Mouse (Mus musculus): Measurements from ENCODE around the gene Dnaaf5. TPM values are rescaled to one million over a fixed set of nuclear protein-coding genes. Genes with fewer than 3 reads are reported as not detected.

Gene Dnaaf5
- polyA plus RNA-seq, 1 experiment from 2014 or later, result 6.6 TPM

DNA sequence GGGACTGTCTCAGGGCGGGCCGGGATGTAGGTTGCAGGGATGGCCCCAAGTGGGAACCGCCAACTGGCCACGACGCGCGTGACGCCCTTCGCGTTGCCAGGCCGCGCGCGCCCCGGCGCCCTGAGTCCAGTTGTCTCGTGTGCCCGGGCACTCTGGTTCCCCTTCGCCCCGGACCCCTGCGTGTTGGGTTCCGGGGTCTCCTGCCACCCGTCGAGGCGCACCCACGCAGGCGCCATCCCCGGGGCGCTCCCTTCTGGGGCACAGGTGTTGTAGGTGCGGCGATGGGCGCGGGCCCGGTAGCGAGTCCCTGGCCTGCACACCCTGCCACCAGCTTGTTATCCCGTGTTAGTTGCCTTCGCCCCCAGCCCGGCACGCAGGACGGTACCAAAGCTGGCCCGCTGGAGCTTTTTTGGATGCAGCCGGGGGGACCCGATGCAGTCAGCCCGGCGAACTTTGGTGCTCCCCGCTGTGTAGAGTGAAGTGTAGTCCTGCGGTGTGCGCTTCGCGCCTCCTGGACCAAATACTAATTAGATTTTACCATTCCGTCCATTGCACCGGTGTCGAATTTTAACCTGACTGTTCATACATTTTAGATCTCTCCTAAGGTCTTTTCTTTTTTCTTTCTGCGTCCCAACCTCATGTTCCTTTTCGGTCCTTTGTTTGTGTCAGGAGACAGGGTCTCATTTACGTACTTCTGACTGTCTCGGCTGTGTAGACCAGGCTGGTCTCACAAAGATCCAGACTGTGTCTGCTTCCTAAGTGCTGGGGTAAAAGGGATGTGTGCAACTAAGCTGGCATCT, 50.9 kb downstream of the Dnaaf5 start:
- peak; percentile 28 for ATAC-seq (ENCODE audit: borderline replicate concordance, extremely low read depth, low FRiP score, low TSS enrichment)
- peak overlapping the region; percentile 93 for H3K4me3 ChIP-seq
- H3K27ac ChIP-seq, result peak overlapping the region; percentile 64; the same call in 1 of the 2 replicates
- no peaks in the 10 kb centered on the region for H3K27me3 ChIP-seq
- under 1% methylated on average over 57 of the region's 57 CpGs for WGBS
- H3K9me3 ChIP-seq, result no peaks in the 10 kb centered on the region
- peak overlapping the region; percentile 95 for H3K4me2 ChIP-seq
- H3K9ac ChIP-seq, result peak overlapping the region; percentile 86
- no peaks in the 10 kb centered on the region for H3K36me3 ChIP-seq
- peaks cover 25% of the 10 kb centered on the region for H3K4me1 ChIP-seq

DNA sequence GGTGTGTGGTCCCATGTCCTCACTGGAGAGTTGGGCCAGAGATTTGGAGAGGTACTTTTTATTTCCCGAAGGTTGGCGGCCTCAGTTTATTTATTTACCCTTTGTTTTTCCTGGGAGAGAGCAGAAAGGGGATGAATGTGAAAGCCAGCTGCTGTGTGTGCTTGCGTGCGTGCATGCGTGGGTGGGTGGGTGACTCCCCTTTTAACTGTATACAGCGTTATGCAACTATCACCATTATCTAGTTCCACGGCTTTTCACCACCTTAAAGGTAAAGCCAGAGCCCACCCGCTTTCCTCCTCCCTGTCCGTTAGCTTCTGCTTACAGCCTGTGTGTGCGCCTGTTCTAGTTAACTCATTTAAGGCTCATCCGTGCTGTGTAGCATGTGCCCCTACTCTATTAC, 52.1 kb downstream of the Dnaaf5 start:
- Histone ChIP-seq H3K36me3 (no peaks in the 10 kb centered on the region), H3K27ac (no peak overlapping the region), H3K4me3 (peak overlapping the region; percentile 93; the same call in 1 of the 2 replicates), H3K9me3 (no peaks in the 10 kb centered on the region), H3K27me3 (no peaks in the 10 kb centered on the region), H3K4me2 (peak overlapping the region; percentile 95), H3K4me1 (peaks cover 22% of the 10 kb centered on the region), H3K9ac (peak overlapping the region; percentile 86; the same call in 1 of the 2 replicates)
- no peak for ATAC-seq (ENCODE audit: borderline replicate concordance, extremely low read depth, low FRiP score, low TSS enrichment)
- 73% methylated on average over 11 of the region's 11 CpGs for whole genome bisulfite sequencing

DNA sequence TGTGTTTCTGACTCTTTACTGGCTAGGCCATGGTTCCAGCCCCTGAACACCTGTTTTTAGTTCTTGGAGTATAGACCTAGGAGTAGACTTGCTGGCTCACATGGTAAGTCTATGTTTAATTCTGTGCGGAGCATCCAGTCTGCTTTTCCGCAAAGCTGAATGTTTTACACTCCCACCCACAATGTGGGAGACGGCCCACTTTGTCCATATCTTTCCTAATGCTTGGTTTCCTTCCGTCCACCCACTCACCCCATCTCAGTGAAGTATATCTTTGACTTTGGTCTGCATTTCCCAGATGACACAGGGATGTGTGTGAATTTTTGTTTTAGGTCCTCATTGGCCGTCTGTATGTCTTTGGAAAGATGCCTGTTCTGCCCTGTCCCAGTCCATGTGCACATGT, 53.3 kb downstream of the Dnaaf5 start:
- 80% methylated on average over 5 of the region's 5 CpGs for WGBS
- no peaks in the 10 kb centered on the region for H3K9me3 ChIP-seq
- H3K27me3 ChIP-seq, result no peaks in the 10 kb centered on the region
- peaks cover 22% of the 10 kb centered on the region for H3K4me1 ChIP-seq
- no peaks in the 10 kb centered on the region for H3K36me3 ChIP-seq
- no peak overlapping the region for H3K9ac ChIP-seq
- no peak for ATAC-seq (ENCODE audit: borderline replicate concordance, extremely low read depth, low FRiP score, low TSS enrichment)
- no peak overlapping the region for H3K4me3 ChIP-seq
- no peak overlapping the region for H3K27ac ChIP-seq
- H3K4me2 ChIP-seq, result no peak overlapping the region

DNA sequence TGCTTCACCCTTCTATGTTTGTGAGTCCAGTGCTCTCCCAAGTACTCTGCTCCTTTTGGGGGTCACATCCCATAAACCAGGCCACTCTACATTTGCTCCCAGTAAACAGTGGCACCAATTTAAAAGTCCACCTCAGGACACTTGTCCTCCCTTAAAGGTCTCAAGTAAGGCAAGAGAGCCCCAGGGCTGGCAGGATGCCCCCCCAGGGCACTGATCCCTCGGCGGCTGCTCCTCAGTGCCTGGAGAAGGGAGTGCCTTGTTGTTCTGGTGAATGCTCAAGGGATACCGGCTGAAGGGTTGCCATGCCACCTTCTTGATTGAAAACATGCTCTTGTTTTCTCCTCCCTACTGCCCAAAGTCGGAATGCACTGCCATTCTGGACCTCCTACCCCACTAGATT, 56.1 kb downstream of the Dnaaf5 start:
- no peak for ATAC-seq (ENCODE audit: borderline replicate concordance, extremely low read depth, low FRiP score, low TSS enrichment)

DNA sequence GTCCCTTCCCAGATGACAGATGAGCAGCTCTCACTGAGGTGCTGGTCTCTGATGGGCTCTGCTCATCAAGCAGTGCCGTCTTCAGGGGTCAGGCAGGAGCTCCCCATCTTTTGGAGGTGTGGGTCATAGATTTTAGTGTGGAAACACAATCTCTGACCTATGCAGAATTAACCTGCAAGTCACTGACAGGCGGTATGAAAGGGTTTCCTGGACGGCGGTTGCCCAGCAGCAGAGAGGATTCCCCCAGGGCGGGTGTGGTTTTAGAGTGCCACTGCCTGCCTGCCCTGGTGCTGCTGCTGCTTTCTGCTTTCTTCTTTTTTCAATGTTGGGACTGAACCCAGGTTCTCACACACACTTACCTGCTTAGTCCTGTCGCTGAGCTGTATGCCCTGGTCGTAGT, 56.5 kb downstream of the Dnaaf5 start:
- WGBS, result 67% methylated on average over 7 of the region's 7 CpGs

More for the DNA sequence above, 56.1 kb downstream of the Dnaaf5 start:
- H3K9ac ChIP-seq, result no peak overlapping the region
- no peak overlapping the region for H3K4me3 ChIP-seq
- no peaks in the 10 kb centered on the region for H3K9me3 ChIP-seq
- no peak overlapping the region for H3K27ac ChIP-seq
- 72% methylated on average over 4 of the region's 4 CpGs for WGBS
- peaks cover 14% of the 10 kb centered on the region for H3K4me1 ChIP-seq
- peaks cover 7% of the 10 kb centered on the region for H3K36me3 ChIP-seq
- H3K4me2 ChIP-seq, result no peak overlapping the region
- no peaks in the 10 kb centered on the region for H3K27me3 ChIP-seq

DNA sequence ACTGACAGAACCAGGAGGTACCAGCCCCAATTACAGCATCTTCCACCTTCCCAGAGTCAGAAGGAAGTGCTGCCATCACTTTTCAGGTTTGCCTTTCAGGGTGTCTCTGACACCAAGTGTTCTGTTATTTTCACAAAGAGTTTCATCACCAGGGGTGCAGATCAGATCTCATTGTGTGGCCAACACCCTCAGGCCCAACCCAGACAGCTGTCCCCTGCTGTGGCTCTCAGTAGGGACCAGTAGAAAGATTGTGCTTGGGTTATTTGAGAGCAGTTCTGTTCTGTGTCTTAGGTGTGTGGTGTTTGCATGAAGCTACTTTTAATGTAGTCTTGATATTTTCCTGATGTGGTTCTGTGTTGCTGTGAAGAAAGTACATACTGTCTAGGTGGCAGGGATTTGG, 58.2 kb downstream of the Dnaaf5 start:
- Histone ChIP-seq H3K4me3 (no peak overlapping the region), H3K27me3 (no peaks in the 10 kb centered on the region), H3K27ac (no peak overlapping the region), H3K9ac (no peak overlapping the region), H3K4me1 (no peaks in the 10 kb centered on the region), H3K36me3 (peaks cover 7% of the 10 kb centered on the region), H3K4me2 (no peak overlapping the region), H3K9me3 (no peaks in the 10 kb centered on the region)
- no peak for ATAC-seq (ENCODE audit: borderline replicate concordance, extremely low read depth, low FRiP score, low TSS enrichment)

More for the DNA sequence above, 56.5 kb downstream of the Dnaaf5 start:
- Histone ChIP-seq H3K9me3 (no peaks in the 10 kb centered on the region), H3K4me1 (peaks cover 10% of the 10 kb centered on the region), H3K4me3 (no peak overlapping the region), H3K9ac (no peak overlapping the region), H3K4me2 (no peak overlapping the region), H3K27me3 (no peaks in the 10 kb centered on the region), H3K36me3 (peaks cover 7% of the 10 kb centered on the region), H3K27ac (no peak overlapping the region)
- no peak for ATAC-seq (ENCODE audit: borderline replicate concordance, extremely low read depth, low FRiP score, low TSS enrichment)

DNA sequence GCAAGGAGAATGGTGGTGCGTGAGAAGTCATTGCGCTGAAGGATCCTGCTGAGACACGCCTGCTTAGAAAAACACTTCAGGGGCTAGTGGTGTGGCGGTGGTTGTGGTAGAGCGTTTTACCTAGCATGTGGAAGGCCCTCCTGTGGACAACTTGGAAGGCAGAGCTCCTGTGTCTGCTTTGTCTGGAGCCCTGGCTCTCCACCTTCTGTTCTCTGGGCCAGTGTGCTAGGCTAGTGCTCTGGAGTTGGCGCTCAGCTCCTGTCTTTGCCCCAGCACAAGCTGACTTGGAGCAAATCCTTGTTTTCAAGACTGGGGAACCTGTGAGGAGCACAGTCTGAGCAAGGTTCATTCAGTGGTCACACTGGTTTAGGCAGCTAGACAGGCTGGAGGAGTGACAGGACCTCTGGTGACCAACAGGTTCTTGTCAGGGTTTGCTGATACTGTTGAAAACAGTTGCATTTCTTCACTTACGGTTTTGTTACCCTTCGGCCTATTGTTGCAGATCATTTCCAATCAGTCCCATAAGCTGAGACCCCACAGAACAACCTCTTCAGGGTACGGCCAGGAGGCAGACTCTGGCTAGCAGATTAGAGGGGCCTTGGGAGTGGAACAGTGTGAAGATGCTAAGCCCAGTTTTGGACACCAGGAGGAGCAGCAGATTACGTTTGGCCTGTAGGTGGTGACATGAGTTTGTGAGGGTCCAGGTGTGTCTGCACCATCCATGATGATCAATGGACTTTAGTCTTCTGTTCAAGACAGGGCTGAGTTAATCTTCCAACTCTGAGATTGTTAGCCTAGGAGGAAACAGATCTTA, 59.1 kb downstream of the Dnaaf5 start:
- no peak overlapping the region for H3K4me3 ChIP-seq
- no peak overlapping the region for H3K4me2 ChIP-seq
- H3K27ac ChIP-seq, result no peak overlapping the region
- no peaks in the 10 kb centered on the region for H3K9me3 ChIP-seq
- H3K4me1 ChIP-seq, result no peaks in the 10 kb centered on the region
- H3K9ac ChIP-seq, result no peak overlapping the region
- 81% methylated on average over 10 of the region's 10 CpGs for WGBS
- H3K36me3 ChIP-seq, result peaks cover 7% of the 10 kb centered on the region
- no peaks in the 10 kb centered on the region for H3K27me3 ChIP-seq
- ATAC-seq (ENCODE audit: borderline replicate concordance, extremely low read depth, low FRiP score, low TSS enrichment), result no peak

DNA sequence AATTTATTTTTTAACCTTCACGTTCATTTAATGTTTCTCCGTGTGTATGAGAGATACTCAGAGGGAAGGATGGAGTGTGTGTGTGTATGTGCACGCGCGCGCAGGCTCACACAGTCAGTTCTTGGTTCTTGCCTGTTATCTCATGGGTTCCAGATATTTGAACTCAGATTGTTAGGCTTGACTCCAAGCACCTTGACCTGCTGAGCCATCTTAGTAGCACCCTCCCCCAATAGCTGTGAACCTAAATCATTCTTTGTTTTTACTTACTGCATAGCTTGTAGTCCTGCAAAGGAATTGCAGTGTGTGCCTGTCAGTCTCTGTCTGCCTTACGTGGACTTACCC, 59.6 kb downstream of the Dnaaf5 start:
- no peak overlapping the region for H3K4me3 ChIP-seq
- no peak overlapping the region for H3K27ac ChIP-seq
- no peak overlapping the region for H3K4me2 ChIP-seq
- H3K36me3 ChIP-seq, result peaks cover 7% of the 10 kb centered on the region
- H3K9me3 ChIP-seq, result no peaks in the 10 kb centered on the region
- H3K4me1 ChIP-seq, result no peaks in the 10 kb centered on the region
- no peak for ATAC-seq (ENCODE audit: borderline replicate concordance, extremely low read depth, low FRiP score, low TSS enrichment)
- WGBS, result 92% methylated on average over 7 of the region's 7 CpGs
- no peak overlapping the region for H3K9ac ChIP-seq
- H3K27me3 ChIP-seq, result no peaks in the 10 kb centered on the region

DNA sequence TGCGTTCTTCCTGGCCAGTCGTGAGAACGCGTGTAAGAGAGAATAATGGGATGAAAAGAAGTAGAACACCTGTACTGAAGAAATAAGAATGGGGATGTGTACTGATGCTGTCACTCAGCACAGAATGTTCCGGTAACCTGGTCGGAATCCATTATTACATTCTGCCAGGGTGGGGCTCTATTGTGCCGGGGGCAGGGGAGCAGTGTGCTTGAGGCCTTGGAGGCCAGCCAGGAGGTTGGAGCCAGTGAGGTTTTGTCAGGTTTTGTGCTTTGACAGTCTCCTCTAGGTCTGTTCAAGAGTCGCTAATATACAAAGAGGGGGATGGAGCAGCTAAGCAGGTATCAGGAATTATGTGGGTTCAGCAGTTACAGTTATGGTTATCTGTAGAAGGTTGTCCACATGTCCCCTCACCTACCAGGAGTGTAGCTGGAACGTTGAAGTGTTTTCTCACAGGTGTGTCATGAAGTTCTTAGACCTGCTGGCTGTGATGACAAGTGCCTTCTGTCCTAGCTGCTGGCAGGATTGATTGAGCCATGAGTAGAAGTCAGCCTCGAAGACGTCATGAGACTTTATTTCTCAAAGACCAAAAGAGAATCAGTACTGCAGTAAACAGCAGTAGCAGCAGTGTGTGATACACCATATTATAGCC, 61.8 kb downstream of the Dnaaf5 start:
- no peak for ATAC-seq (ENCODE audit: borderline replicate concordance, extremely low read depth, low FRiP score, low TSS enrichment)
- no peak overlapping the region for H3K4me2 ChIP-seq
- peaks cover 25% of the 10 kb centered on the region for H3K36me3 ChIP-seq
- H3K4me3 ChIP-seq, result no peak overlapping the region
- no peak overlapping the region for H3K27ac ChIP-seq
- H3K9ac ChIP-seq, result no peak overlapping the region
- H3K9me3 ChIP-seq, result no peaks in the 10 kb centered on the region
- 86% methylated on average over 11 of the region's 11 CpGs for WGBS
- no peaks in the 10 kb centered on the region for H3K27me3 ChIP-seq
- H3K4me1 ChIP-seq, result no peaks in the 10 kb centered on the region

DNA sequence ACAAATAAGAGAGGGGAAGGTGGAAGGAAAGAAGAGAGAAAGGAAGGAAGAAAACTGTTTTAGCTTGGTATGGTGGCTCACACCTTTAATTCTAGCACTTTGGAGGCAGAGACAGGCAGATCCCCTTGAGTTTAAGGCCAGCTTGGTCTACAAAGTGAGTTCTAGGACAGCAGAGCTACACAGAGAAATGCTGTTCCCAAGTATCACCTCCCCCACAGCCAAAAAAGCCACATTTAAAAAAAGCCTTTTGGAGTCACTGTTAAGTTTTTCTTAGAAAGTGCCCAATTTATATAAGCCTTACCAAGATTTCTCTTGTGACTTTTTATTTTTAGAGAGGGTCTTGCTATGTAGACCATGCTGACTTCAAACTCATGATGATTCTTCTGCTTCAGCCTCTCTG, 64.3 kb downstream of the Dnaaf5 start:
- no peaks in the 10 kb centered on the region for H3K27me3 ChIP-seq
- no peak overlapping the region for H3K4me3 ChIP-seq
- no peaks in the 10 kb centered on the region for H3K4me1 ChIP-seq
- no peak overlapping the region for H3K4me2 ChIP-seq
- no peak for ATAC-seq (ENCODE audit: borderline replicate concordance, extremely low read depth, low FRiP score, low TSS enrichment)
- no peaks in the 10 kb centered on the region for H3K9me3 ChIP-seq
- H3K9ac ChIP-seq, result no peak overlapping the region
- H3K27ac ChIP-seq, result no peak overlapping the region
- H3K36me3 ChIP-seq, result peaks cover 28% of the 10 kb centered on the region

DNA sequence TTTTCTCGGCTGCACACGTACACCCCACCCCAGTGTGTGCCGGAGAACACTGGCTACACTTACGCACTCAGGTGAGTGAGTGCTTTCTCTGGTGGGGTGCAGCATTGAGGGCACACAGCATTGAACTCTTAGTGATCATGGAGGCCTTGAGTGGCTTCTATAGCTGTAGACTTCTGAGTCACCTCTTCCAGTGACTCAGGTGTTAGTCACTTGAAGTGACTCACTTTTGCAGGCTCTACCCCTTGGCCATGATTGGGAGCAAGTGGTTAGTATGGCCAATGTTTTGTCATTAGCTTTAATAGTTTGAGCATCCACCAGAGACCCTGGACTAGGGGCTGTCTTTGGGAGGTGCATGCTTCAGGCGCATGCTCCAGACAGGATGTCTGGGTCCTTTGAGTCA, 65.2 kb downstream of the Dnaaf5 start:
- no peak overlapping the region for H3K4me2 ChIP-seq
- H3K9ac ChIP-seq, result no peak overlapping the region
- ATAC-seq (ENCODE audit: borderline replicate concordance, extremely low read depth, low FRiP score, low TSS enrichment), result no peak
- H3K4me1 ChIP-seq, result no peaks in the 10 kb centered on the region
- no peaks in the 10 kb centered on the region for H3K9me3 ChIP-seq
- H3K27me3 ChIP-seq, result no peaks in the 10 kb centered on the region
- no peak overlapping the region for H3K4me3 ChIP-seq
- H3K27ac ChIP-seq, result no peak overlapping the region
- 97% methylated on average over 5 of the region's 5 CpGs for whole genome bisulfite sequencing
- peaks cover 31% of the 10 kb centered on the region for H3K36me3 ChIP-seq

DNA sequence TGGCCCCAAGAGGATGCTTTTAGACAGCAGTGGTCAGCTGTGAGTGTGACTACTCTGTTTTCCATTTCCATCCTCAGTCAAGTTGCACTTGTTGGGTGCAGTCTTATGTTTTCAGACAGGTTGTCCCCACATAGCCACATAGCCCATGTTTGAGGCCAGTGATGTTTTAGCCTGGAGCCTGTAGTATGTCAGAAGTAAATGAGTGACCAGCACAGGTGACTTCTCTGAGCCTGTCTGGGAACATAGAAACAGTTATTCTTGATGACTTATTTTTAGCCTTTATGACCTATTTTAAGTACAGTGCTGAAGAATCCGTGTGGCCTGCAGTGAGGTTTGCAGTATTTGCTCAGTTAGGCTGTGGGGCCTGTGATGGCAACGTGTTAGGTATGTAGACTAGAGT, 66.1 kb downstream of the Dnaaf5 start:
- no peak overlapping the region for H3K4me3 ChIP-seq
- H3K4me2 ChIP-seq, result no peak overlapping the region
- no peaks in the 10 kb centered on the region for H3K4me1 ChIP-seq
- peaks cover 24% of the 10 kb centered on the region; the same call in 1 of the 2 replicates for H3K36me3 ChIP-seq
- no peaks in the 10 kb centered on the region for H3K9me3 ChIP-seq
- ATAC-seq (ENCODE audit: borderline replicate concordance, extremely low read depth, low FRiP score, low TSS enrichment), result no peak
- H3K27ac ChIP-seq, result no peak overlapping the region
- no peaks in the 10 kb centered on the region for H3K27me3 ChIP-seq
- 87% methylated on average over 2 of the region's 2 CpGs for WGBS
- no peak overlapping the region for H3K9ac ChIP-seq
